Mouse (Mus musculus): Measurements from ENCODE around the gene Sort1. TPM values are rescaled to one million over a fixed set of nuclear protein-coding genes. Genes with fewer than 3 reads are reported as not detected.

The Sort1 gene
- total RNA-seq, 1 experiment from 2014 or later, result 22.5 TPM

DNA sequence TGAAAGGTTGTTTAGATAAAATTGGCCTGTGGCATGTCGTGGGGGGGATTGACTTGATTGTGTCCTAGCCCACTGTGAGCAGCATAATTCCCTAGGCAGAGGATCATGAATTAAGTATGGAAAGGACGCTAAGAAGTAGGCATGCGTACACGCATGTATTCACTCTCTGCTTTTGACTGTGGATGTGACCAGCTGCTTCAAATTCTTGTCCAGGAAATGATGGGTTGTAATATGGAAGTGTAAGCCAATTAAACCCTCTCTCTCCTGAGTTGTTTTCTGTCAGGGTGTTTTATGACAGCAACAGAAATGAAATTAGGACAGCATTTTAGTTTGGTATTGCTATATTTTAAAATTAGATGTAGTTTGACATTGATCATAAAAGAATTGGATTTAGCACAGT, 41.0 kb downstream of the Sort1 start:
- ATAC-seq (replicated peaks; ENCODE audit: low read depth, poor library complexity, severe bottlenecking), result no peak

DNA sequence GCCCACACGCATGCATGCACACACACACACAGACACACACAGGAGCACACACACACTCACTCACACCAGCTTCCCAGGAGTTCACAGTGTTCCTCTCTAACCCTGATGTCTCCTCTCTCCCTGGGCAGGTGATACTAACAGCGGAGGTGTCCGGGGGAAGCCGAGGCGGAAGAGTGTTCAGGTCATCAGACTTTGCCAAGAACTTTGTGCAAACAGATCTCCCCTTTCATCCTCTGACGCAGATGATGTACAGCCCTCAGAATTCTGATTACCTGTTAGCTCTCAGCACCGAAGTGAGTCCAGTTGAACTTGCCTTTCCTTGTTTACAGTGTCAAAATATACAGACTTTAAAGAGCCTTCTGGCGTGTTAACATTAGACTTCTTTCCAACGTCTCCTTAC, 41.6 kb downstream of the Sort1 start:
- no peak for ATAC-seq (replicated peaks; ENCODE audit: low read depth, poor library complexity, severe bottlenecking)

DNA sequence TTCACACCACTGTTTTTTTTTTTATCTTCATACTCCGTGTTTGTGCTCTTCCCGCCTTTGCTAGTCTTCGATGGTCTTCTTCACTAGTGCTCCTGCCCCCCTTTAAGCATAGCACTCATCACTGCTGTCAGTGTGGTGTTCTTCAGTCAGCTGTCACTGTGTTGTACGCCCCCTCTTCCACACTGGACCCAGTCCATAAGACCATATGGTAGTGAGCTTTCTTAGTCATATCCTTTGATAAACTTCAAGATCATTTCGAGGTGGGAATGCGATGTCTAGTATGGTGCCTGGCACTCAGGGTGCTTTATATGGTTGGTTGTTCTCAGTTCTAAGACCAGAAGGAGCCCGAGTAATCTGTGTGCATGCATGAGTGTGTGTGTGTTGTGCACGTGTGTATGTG, 43.4 kb downstream of the Sort1 start:
- no peak for ATAC-seq (replicated peaks; ENCODE audit: low read depth, poor library complexity, severe bottlenecking)

DNA sequence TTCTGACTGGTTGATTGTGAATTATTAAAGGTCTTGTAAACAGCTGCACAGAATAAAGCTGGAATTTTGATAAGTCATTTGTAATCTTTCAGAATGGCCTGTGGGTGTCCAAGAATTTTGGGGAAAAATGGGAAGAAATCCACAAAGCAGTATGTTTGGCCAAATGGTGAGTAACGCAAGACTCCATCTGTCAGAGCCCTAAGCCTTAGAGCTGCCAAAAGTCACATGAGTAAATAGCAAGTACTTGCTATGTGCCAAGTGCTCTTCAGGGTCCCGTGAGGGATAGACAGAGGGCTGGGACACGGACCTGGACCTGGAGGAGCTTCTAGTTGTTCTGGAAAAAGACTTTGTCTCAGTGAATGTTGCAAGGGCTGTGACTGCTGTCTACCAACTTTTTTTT, 44.0 kb downstream of the Sort1 start:
- ATAC-seq (replicated peaks; ENCODE audit: low read depth, poor library complexity, severe bottlenecking), result no peak

DNA sequence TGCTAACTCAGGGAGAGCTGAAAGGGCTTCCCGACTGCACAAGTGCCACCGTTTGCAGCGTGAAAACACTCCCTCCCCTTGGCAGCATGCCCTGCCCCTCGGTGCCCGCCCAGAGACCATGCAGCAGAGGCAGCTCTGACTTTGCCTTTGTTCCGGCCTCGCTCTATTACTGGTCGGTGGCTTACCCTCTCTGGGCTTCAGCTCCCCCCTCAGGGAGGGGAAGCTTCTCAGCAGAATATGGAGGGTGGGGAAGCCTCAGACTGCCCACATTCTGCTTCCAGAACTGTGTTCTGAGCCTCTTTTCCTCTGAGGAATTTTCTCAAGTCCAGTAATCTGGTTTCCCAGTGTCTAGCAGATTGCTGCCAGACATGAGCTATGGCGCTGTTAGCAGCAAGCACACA, 44.6 kb downstream of the Sort1 start:
- ATAC-seq (replicated peaks; ENCODE audit: low read depth, poor library complexity, severe bottlenecking), result peak; percentile 88

DNA sequence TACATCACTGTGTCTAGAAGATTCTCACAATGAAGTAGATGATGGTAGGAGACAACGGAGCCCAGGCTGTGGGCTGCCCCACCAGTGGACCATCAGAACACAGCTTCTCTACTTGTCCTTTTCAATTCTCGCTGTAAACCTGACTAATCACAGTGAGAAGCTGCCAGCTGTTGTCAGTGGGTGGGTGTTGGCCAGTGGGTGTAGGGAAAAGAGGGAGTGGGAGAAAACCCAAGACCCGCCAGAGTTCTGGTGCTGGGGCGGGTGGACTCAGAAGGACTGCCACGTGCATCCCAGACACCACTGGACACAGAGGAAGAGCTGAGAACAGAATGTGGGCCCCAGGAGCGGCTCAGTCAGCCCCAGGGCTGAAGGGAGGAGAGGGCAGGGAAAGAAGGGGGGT, 46.9 kb downstream of the Sort1 start:
- ATAC-seq (replicated peaks; ENCODE audit: low read depth, poor library complexity, severe bottlenecking), result no peak

DNA sequence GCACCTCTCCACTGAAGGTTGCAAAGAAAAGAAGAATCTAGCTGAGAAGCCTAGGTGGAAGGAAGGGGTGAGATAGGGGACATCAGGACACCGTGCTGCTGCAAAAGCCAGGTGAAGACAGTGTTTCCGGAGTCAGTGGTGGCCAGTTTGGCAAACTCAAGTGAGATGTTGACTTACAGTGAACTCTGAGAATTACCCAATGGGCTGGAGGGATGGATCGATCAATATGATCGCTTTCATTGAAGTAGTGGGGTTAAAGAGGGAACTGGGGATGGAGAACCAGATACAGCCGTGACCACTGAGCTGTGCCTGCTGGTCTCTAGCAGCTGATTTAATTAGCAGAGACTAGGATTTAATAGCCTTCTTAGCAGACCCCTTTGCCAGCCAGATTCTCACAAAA, 53.0 kb downstream of the Sort1 start:
- ATAC-seq (replicated peaks; ENCODE audit: low read depth, poor library complexity, severe bottlenecking), result no peak

DNA sequence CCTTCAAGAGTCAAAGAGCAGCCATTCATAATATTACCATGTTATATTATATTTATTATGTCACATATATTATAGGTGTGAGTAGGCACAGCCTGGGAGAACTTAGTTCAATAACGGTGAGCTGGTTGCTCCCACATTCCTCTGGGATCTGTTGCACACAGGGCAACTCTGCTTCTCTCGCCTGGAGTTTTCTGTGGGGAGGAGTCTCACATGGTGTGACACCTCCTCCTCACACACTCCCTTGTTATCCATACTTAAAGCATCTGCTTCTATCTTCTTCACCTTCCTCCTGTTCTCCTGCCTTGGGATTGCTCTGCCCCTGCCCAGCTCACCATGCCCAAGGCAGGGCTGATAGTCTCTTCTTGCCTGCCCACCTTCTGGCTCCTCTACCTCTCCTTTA, 57.2 kb downstream of the Sort1 start:
- no peak for ATAC-seq (replicated peaks; ENCODE audit: low read depth, poor library complexity, severe bottlenecking)

DNA sequence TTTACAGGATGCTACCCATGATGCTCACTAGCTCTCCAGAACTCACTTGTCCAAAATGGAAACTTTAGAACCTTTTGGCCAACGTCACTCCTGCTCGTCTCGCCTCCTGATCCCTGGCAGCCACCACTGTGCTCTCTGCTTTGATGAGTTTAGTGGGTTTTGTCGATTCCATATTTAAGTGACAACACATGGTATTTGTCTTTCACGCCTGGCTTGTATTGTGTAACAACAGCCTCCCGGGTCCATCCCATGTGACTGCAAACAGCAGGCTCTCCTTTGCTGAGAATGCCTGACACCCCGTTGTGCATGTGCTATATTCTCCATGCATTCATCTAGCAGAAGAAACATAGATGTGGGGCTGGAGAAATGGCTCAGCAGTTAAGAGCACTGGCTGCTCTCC, 58.3 kb downstream of the Sort1 start:
- ATAC-seq (replicated peaks; ENCODE audit: low read depth, poor library complexity, severe bottlenecking), result no peak

DNA sequence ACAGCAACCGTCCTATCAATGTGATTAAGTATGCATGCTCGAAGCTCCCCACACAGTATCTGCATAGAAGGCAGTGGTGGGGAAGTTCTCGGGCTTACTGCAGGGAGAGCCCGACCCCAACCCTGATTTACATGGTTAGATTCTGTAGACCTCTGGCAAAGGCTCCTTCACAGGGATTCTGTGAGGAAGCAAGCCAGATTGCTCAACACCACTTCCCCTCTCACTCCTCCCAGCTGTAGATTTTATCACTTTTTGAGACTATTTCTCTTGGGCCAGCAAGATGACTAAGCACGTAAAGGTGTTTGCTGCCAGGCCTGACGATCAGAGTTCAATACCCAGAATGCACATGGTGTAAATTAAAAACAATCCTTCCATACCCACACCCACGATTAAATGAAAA, 62.0 kb downstream of the Sort1 start:
- peak; percentile 68 for ATAC-seq (replicated peaks; ENCODE audit: low read depth, poor library complexity, severe bottlenecking)

DNA sequence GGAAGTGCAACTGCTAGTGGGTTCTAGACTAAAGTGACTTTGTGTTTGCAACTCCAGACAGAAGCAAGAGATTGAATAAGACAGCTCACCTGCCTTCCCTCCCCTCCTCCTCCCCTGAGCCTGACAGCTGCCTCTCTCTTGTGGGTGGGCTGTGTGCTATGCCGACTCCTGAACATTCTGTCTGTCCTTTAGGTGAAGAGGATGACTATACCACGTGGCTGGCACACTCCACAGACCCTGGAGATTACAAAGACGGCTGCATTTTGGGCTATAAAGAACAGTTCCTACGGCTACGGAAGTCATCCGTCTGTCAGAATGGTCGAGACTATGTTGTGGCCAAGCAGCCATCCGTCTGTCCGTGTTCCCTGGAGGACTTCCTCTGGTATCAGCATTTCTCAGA, 64.5 kb downstream of the Sort1 start:
- no peak for ATAC-seq (replicated peaks; ENCODE audit: low read depth, poor library complexity, severe bottlenecking)

DNA sequence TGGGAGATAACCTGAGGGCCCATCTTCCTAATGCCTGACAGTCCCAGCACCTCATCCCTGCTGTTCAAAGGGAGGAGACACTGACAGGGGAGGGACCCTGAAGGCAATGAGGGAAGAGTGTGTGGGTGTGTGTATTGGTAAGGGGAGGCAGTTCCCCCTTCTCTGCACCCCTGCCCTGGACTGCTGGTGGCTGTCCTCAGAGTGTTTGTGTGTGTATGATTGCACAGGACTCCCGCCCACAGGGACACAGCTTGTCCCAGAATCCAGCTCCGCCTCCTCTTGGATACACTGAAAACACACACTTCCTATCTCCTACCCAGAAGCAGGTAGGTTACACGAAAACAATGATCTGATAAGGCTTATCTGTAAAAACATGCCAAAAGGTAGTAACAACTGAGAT, 71.4 kb downstream of the Sort1 start:
- ATAC-seq (replicated peaks; ENCODE audit: low read depth, poor library complexity, severe bottlenecking), result no peak

DNA sequence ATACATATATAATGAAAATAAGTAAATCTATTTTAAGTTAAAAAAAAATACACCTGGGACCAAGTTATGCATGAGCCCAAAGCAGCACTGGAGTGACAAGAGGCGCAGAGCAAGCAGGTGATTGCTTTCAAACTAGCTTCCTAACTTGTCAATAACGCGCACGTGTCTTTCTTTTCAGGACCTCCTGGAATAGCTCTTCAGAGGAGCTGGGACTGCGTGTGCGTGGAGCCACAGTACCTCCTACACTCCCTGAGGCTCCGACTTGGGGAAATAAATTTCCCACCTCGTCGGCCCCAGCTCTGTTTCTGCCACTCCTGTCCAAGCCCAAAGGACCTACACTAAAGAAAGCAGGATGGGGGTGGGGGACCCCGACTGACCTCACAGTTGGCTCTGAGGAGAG, 73.2 kb downstream of the Sort1 start:
- ATAC-seq (replicated peaks; ENCODE audit: low read depth, poor library complexity, severe bottlenecking), result no peak

DNA sequence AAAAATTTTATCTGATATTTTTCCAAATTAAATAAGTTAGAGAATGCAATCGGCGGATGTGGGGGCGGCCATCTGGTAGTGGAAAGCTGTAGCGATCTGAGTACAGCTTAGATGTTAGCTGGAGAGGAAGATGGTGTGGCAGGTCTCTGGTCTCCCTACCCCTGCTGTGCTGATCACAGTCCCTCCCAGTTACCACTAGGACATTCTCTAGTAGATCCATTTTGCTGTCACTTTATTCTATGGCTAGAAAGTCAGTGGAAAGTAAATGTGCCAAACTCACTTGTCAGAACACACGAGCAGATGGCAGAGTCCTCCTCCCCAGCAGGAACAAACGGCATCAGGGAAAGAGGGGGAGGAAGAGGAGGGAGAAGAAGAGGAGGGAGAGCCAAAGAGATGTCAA, 74.6 kb downstream of the Sort1 start:
- no peak for ATAC-seq (replicated peaks; ENCODE audit: low read depth, poor library complexity, severe bottlenecking)

DNA sequence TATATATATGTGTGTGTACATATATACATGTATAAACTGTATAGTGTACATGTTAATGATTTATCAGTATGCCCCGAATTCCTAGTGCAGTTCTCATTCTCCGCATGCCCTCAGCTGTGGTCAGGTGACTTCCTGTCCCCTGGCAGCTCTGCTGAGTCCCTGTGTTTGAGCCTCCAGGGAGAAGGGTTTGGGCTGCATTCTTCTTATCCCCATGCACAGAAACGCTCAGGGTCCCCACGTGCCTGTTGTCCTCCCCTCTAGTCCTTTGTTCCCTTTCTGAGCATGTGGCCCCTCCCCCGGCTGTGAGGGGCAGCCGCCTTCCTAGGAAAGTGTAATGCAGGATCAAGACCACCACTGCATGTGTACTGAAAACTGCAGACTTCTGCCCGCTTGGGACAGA, 77.0 kb downstream of the Sort1 start:
- ATAC-seq (replicated peaks; ENCODE audit: low read depth, poor library complexity, severe bottlenecking), result peak; percentile 42

DNA sequence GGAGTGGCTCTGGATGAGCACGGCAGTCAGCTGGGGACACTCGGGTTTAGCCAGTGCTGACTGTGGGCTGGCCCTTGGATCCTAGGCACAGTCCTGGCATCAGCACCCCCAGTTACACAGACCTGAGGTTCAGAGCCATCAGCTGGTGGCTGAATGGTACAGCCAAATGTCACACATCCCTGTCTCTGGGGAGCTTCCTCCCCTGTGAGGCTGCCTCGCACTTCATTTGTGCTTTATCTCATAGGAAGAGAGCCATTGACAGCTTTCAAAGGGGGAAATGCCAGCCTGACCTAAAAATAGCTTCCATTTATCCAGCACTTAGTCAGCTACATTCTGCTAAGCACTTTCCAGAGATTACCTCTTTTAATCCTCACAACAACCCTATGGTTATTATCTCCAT, 79.7 kb downstream of the Sort1 start:
- 0 out of 2 replicates have a peak, but pooled peaks have one; percentile 23 for ATAC-seq (replicated peaks; ENCODE audit: low read depth, poor library complexity, severe bottlenecking)

DNA sequence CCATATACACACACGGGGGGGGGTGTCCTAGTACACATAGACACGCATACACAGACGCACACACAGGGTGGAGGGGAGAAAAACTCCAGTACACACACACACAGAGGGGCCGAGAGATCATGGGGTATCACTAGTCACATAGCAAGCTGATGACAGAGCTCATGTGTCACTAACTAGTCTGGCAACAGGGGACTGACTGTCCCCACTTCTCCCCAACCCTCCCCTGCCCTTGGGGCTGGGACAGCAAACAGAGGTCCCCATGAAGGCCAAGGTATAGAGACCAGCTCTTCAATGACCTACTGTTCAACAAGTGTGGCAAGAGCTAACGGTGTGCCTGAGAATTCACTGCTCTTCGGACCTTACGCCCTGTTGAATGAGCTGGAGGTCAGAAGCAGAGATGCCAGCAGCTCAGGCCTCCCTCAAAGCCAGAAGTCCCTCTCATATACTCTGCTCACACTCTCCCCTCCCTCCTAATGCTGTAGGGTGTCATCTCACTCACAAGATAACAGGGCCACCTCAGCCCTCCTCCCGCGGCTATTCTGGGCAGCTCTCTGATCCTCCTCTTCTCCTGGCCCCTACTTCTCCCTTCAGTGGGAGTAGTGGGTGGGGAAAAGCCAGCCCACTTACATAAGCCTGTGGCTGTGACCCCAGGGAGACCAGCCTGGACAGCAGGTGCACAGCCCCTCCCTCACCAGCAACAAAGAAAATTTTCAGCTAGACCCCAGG, 80.6 kb downstream of the Sort1 start, which contains the start of gene Mybphl:
Gene Mybphl, plus strand, starts transcription at position 642 of the 726 bp plus-strand sequence.
- ATAC-seq (replicated peaks; ENCODE audit: low read depth, poor library complexity, severe bottlenecking), result no peak

DNA sequence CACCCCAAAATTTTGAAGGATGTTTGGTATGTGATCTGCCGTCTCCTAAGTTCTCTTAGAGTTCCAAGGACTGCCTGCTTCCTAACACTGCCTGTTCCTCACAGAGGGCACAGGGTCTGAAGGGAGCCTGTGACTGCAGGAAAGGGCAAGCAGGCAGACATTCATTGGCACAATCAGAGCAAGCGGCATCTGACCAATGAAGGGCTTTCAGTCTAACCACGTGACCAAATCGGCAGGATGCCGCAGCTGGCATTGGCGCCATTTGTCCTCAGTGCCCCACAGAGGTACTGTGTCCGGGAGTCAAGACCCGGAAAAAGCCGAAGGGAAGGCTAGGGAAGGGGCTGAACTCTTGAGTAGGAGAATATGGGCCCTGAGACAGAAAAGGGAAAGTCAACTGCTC, 83.3 kb downstream of the Sort1 start:
- ATAC-seq (replicated peaks; ENCODE audit: low read depth, poor library complexity, severe bottlenecking), result no peak

DNA sequence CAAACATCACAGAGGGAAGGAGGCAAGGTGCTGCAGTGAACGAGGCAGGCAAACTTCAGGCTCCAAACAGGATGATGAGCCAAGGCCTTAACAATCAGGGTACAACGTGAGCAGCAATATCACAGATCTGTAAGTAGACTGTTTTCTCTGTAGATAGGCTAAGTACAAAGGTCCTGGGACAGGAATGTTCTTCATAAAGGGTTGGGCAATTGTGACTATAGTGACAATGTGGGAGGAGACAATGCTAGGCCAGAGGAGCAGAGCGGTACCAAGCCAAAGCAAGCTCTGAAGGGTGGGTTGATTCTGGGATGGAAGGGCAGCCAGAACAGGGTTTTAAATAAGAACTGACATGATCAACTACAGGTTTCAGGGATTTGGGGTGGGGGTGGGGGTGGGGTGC, 83.9 kb downstream of the Sort1 start:
- ATAC-seq (replicated peaks; ENCODE audit: low read depth, poor library complexity, severe bottlenecking), result no peak

DNA sequence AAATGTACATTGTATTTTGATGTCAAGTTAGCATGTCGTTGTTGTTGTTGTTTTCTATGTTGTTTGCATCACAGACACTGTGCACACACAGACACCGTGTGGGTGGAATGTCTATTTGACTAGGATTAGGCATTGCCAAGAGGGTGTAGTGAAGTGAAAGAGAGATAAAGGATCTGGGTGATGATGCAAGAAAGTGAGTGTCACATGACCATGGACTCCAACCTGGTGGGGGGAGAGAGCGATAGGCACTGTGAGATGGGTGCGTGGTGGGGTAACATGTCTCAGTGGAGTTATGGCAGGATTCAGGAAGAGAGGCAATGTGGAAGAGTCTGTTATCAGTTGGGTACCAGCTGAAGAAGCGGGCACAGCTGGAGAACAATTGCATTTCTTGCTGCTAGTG, 84.8 kb downstream of the Sort1 start:
- ATAC-seq (replicated peaks; ENCODE audit: low read depth, poor library complexity, severe bottlenecking), result 0 out of 2 replicates have a peak, but pooled peaks have one; percentile 34

DNA sequence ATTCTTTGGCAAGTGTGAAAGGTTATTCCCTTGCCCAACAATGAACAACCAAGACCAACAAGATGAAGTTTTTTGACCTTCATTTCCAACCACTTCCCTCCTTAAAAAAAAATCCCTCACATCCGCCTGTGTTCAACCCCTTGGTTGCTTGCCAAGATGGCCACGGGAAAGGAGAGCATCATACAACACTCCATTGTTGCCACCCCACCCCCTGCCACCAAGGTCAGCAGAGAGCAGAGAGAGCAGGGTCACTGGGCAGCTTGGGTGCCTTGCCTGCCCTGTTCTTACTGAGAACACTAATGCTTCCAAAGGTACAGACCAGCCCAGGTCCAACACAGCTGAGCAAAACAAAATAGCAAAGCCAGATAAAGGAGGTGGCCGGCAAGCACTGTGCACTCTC, 88.4 kb downstream of the Sort1 start:
- ATAC-seq (replicated peaks; ENCODE audit: low read depth, poor library complexity, severe bottlenecking), result 0 out of 2 replicates have a peak, but pooled peaks have one; percentile 24

DNA sequence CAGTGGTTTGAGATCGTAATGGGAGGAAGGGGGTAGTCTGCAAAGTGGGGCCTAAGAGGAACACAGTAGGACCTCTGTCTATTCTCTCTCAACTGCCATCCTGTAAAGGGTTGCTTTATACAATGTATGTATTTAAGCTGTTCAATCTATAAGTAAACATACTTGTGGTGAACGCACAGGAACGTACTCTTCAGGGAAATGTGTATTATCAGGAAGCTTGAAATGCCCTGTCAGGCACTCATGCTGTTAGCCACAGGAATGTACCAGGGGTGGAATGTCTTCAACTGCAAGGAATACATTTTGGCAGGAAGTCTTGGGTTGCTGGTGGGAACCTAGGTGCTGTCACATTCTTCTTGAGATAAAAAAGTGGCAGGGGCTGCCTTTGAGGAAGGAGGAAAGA, 88.8 kb downstream of the Sort1 start:
- ATAC-seq (replicated peaks; ENCODE audit: low read depth, poor library complexity, severe bottlenecking), result 0 out of 2 replicates have a peak, but pooled peaks have one; percentile 20
